Mouse (Mus musculus): ENCODE data around the gene Arhgap24. TPM values are rescaled to one million over a fixed set of nuclear protein-coding genes. Genes with fewer than 3 reads are reported as not detected.

The Arhgap24 gene
- polyA plus RNA-seq, 1 experiment from 2014 or later = 4.2 TPM

DNA sequence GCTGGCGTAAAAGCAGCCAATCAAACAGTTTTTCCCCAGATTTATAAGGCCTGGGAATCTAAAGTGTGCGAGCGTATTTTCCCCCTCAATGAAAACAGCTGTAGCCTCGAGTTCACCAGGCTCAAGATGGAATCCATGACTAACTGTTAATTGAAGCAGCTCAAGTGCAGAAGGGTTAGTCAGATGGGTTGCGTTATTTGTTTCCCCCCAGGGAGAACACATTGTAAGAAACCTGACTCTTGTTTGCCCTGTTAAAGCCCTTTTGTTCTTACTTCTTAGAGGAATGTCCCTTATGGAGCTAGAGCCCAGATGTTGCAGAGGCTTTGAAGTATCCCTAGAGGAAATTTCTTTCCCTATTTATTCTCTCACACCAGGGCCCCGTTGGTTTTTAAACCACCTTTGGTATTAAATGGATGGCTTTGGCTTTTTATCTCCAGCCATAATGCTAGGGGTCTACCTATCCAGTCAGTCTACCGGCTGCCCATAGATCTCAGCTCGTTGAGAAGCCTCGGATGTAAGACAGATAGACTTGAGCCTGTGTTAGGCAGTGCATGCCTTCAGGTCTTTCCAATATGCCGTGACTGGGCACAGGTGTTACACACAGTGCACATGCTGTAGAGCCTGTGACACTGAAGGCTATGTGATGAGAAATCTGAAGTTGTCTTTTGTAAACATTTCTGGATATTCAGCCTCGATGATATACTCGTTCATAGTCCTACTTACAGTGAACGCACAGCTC is 184.0 kb downstream of the Arhgap24 start:
- Histone ChIP-seq H3K9ac (ENCODE audit: low read length) (no peak overlapping the region), H3K27ac (ENCODE audit: low read depth, low read length) (no peak overlapping the region), H3K4me2 (ENCODE audit: low read depth) (no peak overlapping the region), H3K36me3 (ENCODE audit: control insufficient read depth, insufficient read depth, low read length) (no peaks in the 10 kb centered on the region), H3K9me3 (ENCODE audit: control insufficient read depth, low read length) (no peaks in the 10 kb centered on the region), H3K27me3 (ENCODE audit: control insufficient read depth, insufficient read depth, low read length) (no peaks in the 10 kb centered on the region), H3K4me3 (ENCODE audit: low read depth, low read length) (no peak overlapping the region), H3K4me1 (ENCODE audit: control insufficient read depth, insufficient read depth, low read length) (peaks cover 4% of the 10 kb centered on the region; the same call in 1 of the 2 replicates)
- ATAC-seq (ENCODE audit: insufficient read depth, low FRiP score, low TSS enrichment) (no peak), DNase-seq (ENCODE audit: low spot score) (no peak)
- 39% methylated on average over 13 of the region's 13 CpGs for WGBS

- Histone ChIP-seq H3K4me1 (ENCODE audit: control insufficient read depth, insufficient read depth, low read length) (peaks cover 4% of the 10 kb centered on the region; the same call in 1 of the 2 replicates), H3K4me2 (ENCODE audit: low read depth) (no peak overlapping the region), H3K36me3 (ENCODE audit: control insufficient read depth, insufficient read depth, low read length) (no peaks in the 10 kb centered on the region), H3K9me3 (ENCODE audit: control insufficient read depth, low read length) (no peaks in the 10 kb centered on the region), H3K9ac (ENCODE audit: low read length) (no peak overlapping the region), H3K4me3 (ENCODE audit: low read depth, low read length) (no peak overlapping the region), H3K27ac (ENCODE audit: low read depth, low read length) (no peak overlapping the region), H3K27me3 (ENCODE audit: control insufficient read depth, insufficient read depth, low read length) (no peaks in the 10 kb centered on the region)
- no peak for ATAC-seq (ENCODE audit: insufficient read depth, low FRiP score, low TSS enrichment)
- no peak for DNase-seq (ENCODE audit: low spot score)
- 94% methylated on average over 3 of the region's 3 CpGs for WGBS
Observed at GRCm38 (mm10) chr5:102666886-102667285, 185.7 kb downstream of the Arhgap24 start.

DNA sequence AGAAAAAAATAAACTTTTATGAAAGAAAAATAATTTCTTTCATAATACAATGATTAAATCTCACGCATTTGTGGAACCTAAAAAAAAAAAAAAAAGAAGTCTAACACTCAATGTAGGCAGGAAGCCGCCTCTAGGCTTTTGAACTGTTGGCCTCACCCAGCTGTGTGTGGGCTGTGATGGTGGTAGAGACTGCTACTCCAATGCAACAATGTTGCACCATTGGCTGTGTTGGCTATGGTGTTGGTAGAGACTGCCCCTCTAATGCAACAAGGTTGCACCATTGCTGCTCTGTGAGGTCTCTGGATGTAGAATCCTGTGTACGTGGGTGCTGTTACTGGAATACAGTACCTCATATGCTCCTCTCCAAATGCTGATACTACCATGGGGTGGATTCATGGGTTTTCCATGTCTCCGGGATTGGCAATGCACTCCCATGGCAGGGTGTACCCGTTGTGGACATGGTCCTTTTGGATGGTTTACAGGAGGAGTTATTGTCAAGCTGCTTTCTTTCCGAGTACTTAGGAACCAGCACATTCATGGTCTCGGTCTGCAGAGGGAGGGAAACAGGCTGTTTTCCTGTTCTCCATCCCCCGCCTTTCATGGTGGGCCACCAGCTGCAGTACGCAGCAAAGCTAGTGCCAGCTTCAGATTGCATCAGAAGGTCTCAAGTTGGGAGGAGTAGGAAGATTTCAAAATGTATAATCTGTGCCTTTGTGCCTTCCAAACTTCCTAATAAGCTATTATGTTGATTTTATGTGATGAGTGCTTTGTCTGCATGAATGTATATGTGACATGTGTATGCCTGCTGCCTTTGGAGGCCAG is 186.8 kb downstream of the Arhgap24 start:
- H3K27me3 ChIP-seq (ENCODE audit: control insufficient read depth, insufficient read depth, low read length) = no peaks in the 10 kb centered on the region
- no peak overlapping the region for H3K9ac ChIP-seq (ENCODE audit: low read length)
- H3K9me3 ChIP-seq (ENCODE audit: control insufficient read depth, low read length) = no peaks in the 10 kb centered on the region
- ATAC-seq (ENCODE audit: insufficient read depth, low FRiP score, low TSS enrichment) = no peak
- H3K4me2 ChIP-seq (ENCODE audit: low read depth) = no peak overlapping the region
- WGBS = 92% methylated on average over 9 of the region's 9 CpGs
- H3K27ac ChIP-seq (ENCODE audit: low read depth, low read length) = no peak overlapping the region
- H3K4me3 ChIP-seq (ENCODE audit: low read depth, low read length) = no peak overlapping the region
- H3K36me3 ChIP-seq (ENCODE audit: control insufficient read depth, insufficient read depth, low read length) = no peaks in the 10 kb centered on the region
- H3K4me1 ChIP-seq (ENCODE audit: control insufficient read depth, insufficient read depth, low read length) = peaks cover 4% of the 10 kb centered on the region; the same call in 1 of the 2 replicates
- DNase-seq (ENCODE audit: low spot score) = no peak

DNA sequence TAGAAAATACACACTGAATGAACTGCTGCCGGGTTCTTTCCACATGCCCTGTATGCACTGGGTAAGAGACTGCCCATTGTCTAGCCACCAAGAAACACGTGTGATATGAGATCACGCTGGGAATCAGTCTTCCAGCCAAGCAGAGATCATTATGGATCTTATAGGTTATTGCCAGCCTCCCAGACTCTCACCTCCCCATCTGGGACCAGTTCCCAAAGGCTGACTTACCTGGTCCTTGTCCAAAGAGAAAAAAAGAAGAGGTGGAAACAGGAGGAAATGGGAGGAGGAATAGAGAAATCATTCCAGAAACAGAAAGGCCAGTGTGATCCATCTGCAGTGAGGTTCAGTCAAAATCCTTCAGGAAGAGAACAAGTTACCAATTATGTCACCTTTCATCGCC is 189.0 kb downstream of the Arhgap24 start:
- H3K4me3 ChIP-seq (ENCODE audit: low read depth, low read length) = no peak overlapping the region
- ATAC-seq (ENCODE audit: insufficient read depth, low FRiP score, low TSS enrichment) (no peak), DNase-seq (ENCODE audit: low spot score) (no peak)
- H3K9me3 ChIP-seq (ENCODE audit: control insufficient read depth, low read length) = no peaks in the 10 kb centered on the region
- no peaks in the 10 kb centered on the region for H3K4me1 ChIP-seq (ENCODE audit: control insufficient read depth, insufficient read depth, low read length)
- H3K9ac ChIP-seq (ENCODE audit: low read length) = no peak overlapping the region
- H3K36me3 ChIP-seq (ENCODE audit: control insufficient read depth, insufficient read depth, low read length) = no peaks in the 10 kb centered on the region
- H3K27ac ChIP-seq (ENCODE audit: low read depth, low read length) = no peak overlapping the region
- 78% methylated on average over 4 of the region's 4 CpGs for WGBS
- H3K27me3 ChIP-seq (ENCODE audit: control insufficient read depth, insufficient read depth, low read length) = no peaks in the 10 kb centered on the region
- no peak overlapping the region for H3K4me2 ChIP-seq (ENCODE audit: low read depth)

GRCm38 (mm10) chr5:102670731-102671345 is 189.6 kb downstream of the Arhgap24 start:
- DNase-seq (ENCODE audit: low spot score) = no peak

GRCm38 (mm10) chr5:102675326-102675725 is 194.1 kb downstream of the Arhgap24 start:
- no peak overlapping the region for H3K9ac ChIP-seq (ENCODE audit: low read length)
- H3K36me3 ChIP-seq (ENCODE audit: control insufficient read depth, insufficient read depth, low read length) = no peaks in the 10 kb centered on the region
- no peak overlapping the region for H3K4me2 ChIP-seq (ENCODE audit: low read depth)
- H3K27me3 ChIP-seq (ENCODE audit: control insufficient read depth, insufficient read depth, low read length) = no peaks in the 10 kb centered on the region
- ATAC-seq (ENCODE audit: insufficient read depth, low FRiP score, low TSS enrichment) (no peak), DNase-seq (ENCODE audit: low spot score) (no peak)
- no peak overlapping the region for H3K4me3 ChIP-seq (ENCODE audit: low read depth, low read length)
- no peaks in the 10 kb centered on the region for H3K9me3 ChIP-seq (ENCODE audit: control insufficient read depth, low read length)
- no peaks in the 10 kb centered on the region for H3K4me1 ChIP-seq (ENCODE audit: control insufficient read depth, insufficient read depth, low read length)
- H3K27ac ChIP-seq (ENCODE audit: low read depth, low read length) = no peak overlapping the region
- 69% methylated on average over 2 of the region's 2 CpGs for WGBS

More at GRCm38 (mm10) chr5:102670731-102671345, 189.6 kb downstream of the Arhgap24 start:
- H3K9ac ChIP-seq (ENCODE audit: low read length) = no peak overlapping the region
- H3K4me2 ChIP-seq (ENCODE audit: low read depth) = no peak overlapping the region
- 57% methylated on average over 5 of the region's 5 CpGs for WGBS
- H3K4me1 ChIP-seq (ENCODE audit: control insufficient read depth, insufficient read depth, low read length) = no peaks in the 10 kb centered on the region
- H3K4me3 ChIP-seq (ENCODE audit: low read depth, low read length) = no peak overlapping the region
- no peaks in the 10 kb centered on the region for H3K27me3 ChIP-seq (ENCODE audit: control insufficient read depth, insufficient read depth, low read length)
- H3K27ac ChIP-seq (ENCODE audit: low read depth, low read length) = no peak overlapping the region
- H3K36me3 ChIP-seq (ENCODE audit: control insufficient read depth, insufficient read depth, low read length) = no peaks in the 10 kb centered on the region
- H3K9me3 ChIP-seq (ENCODE audit: control insufficient read depth, low read length) = no peaks in the 10 kb centered on the region
- ATAC-seq (ENCODE audit: insufficient read depth, low FRiP score, low TSS enrichment) = no peak

GRCm38 (mm10) chr5:102677176-102677575 is 196.0 kb downstream of the Arhgap24 start:
- H3K4me1 ChIP-seq (ENCODE audit: control insufficient read depth, insufficient read depth, low read length) = no peaks in the 10 kb centered on the region
- H3K9me3 ChIP-seq (ENCODE audit: control insufficient read depth, low read length) = no peaks in the 10 kb centered on the region
- no peak overlapping the region for H3K4me2 ChIP-seq (ENCODE audit: low read depth)
- no peak overlapping the region for H3K27ac ChIP-seq (ENCODE audit: low read depth, low read length)
- H3K27me3 ChIP-seq (ENCODE audit: control insufficient read depth, insufficient read depth, low read length) = no peaks in the 10 kb centered on the region
- no peaks in the 10 kb centered on the region for H3K36me3 ChIP-seq (ENCODE audit: control insufficient read depth, insufficient read depth, low read length)
- H3K9ac ChIP-seq (ENCODE audit: low read length) = no peak overlapping the region
- WGBS = 68% methylated on average over 2 of the region's 2 CpGs
- DNase-seq (ENCODE audit: low spot score) (no peak), ATAC-seq (ENCODE audit: insufficient read depth, low FRiP score, low TSS enrichment) (no peak)
- H3K4me3 ChIP-seq (ENCODE audit: low read depth, low read length) = no peak overlapping the region

- 79% methylated on average over 5 of the region's 5 CpGs for WGBS
Observed at GRCm38 (mm10) chr5:102687673-102688072, 206.5 kb downstream of the Arhgap24 start.

More at GRCm38 (mm10) chr5:102687673-102688072, 206.5 kb downstream of the Arhgap24 start:
- H3K36me3 ChIP-seq (ENCODE audit: control insufficient read depth, insufficient read depth, low read length) = no peaks in the 10 kb centered on the region
- no peak overlapping the region for H3K9ac ChIP-seq (ENCODE audit: low read length)
- H3K4me1 ChIP-seq (ENCODE audit: control insufficient read depth, insufficient read depth, low read length) = no peaks in the 10 kb centered on the region
- H3K4me3 ChIP-seq (ENCODE audit: low read depth, low read length) = no peak overlapping the region
- H3K4me2 ChIP-seq (ENCODE audit: low read depth) = no peak overlapping the region
- ATAC-seq (ENCODE audit: insufficient read depth, low FRiP score, low TSS enrichment) (no peak), DNase-seq (ENCODE audit: low spot score) (no peak)
- H3K27ac ChIP-seq (ENCODE audit: low read depth, low read length) = no peak overlapping the region
- H3K27me3 ChIP-seq (ENCODE audit: control insufficient read depth, insufficient read depth, low read length) = no peaks in the 10 kb centered on the region
- H3K9me3 ChIP-seq (ENCODE audit: control insufficient read depth, low read length) = no peaks in the 10 kb centered on the region
